Comparison of ENCODE assay signal across 11 mouse cellular contexts in genomic region chr11:96741995-96742394, GRCm38 (mm10). TPM values are rescaled to one million over a fixed set of nuclear protein-coding genes. Genes with fewer than 3 reads are reported as not detected.
A peak's percentile ranks its signal among the peaks of the same experiment; 100 is the strongest.
DNase-seq lines count a peak whose midpoint lies in the region; ATAC-seq lines count a peak whose summit lies in the region.
"Had no signal": no experiment of that assay in that cellular context is flagged by ENCODE, and none has a peak within 500 bp of the region (broad histone marks: within the 10 kb centered on the region; RNA-seq: fewer than 3 reads in every experiment).

No protein-coding gene starts in this region.

- H3K27ac ChIP-seq in limb, embryonic 12.5 days, result no peak overlapping the region
- no peak overlapping the region for H3K27ac ChIP-seq in limb, embryonic 10.5 days
- no peak overlapping the region for H3K27ac ChIP-seq in forebrain, embryonic 16.5 days (ENCODE audit: low read length)
- peak overlapping the region; percentile 62 for H3K27ac ChIP-seq in midbrain, embryonic 11.5 days (ENCODE audit: low read depth, low read length)
- no peak overlapping the region for H3K27ac ChIP-seq in liver, embryonic 12.5 days
- H3K27ac ChIP-seq: liver, embryonic 15.5 days; stomach, embryonic 15.5 days had no signal

- peaks cover 72% of the 10 kb centered on the region for H3K27me3 ChIP-seq in limb, embryonic 12.5 days
- peaks cover 77% of the 10 kb centered on the region for H3K27me3 ChIP-seq in limb, embryonic 10.5 days (ENCODE audit: low read depth, poor library complexity, severe bottlenecking)
- H3K27me3 ChIP-seq in forebrain, embryonic 16.5 days (replicated peaks; ENCODE audit: control insufficient read depth, insufficient read depth, low read length), result peaks cover 46% of the 10 kb centered on the region
- H3K27me3 ChIP-seq in midbrain, embryonic 11.5 days (ENCODE audit: control insufficient read depth, insufficient read depth, low read length), result no peaks in the 10 kb centered on the region
- peaks cover 39% of the 10 kb centered on the region for H3K27me3 ChIP-seq in liver, embryonic 12.5 days (replicated peaks)

- H3K4me1 ChIP-seq in limb, embryonic 12.5 days (replicated peaks), result peaks cover 7% of the 10 kb centered on the region
- H3K4me1 ChIP-seq in limb, embryonic 10.5 days, result peaks cover 34% of the 10 kb centered on the region
- H3K4me1 ChIP-seq in forebrain, embryonic 16.5 days (replicated peaks; ENCODE audit: control insufficient read depth, insufficient read depth, low read length), result peaks cover 23% of the 10 kb centered on the region
- peaks cover 44% of the 10 kb centered on the region for H3K4me1 ChIP-seq in midbrain, embryonic 11.5 days (ENCODE audit: control insufficient read depth, insufficient read depth, low read length)
- H3K4me1 ChIP-seq in liver, embryonic 12.5 days, result no peaks in the 10 kb centered on the region
- H3K4me1 ChIP-seq: liver, embryonic 15.5 days; stomach, embryonic 15.5 days had no signal

- no peak for DNase-seq in limb, embryonic 10.5 days (ENCODE audit: low spot score)
- peak; percentile 90 for DNase-seq in midbrain, embryonic 11.5 days (ENCODE audit: low spot score, missing footprints)
- peak; percentile 24 to 31 for DNase-seq in right cerebral cortex, postnatal 36 days (ENCODE audit: low spot score in 2 of 2)
- DNase-seq in kidney, adult 9 months, result no peak
- DNase-seq: gastrocnemius, postnatal 25 days had no signal

- H3K36me3 ChIP-seq in limb, embryonic 12.5 days, result no peaks in the 10 kb centered on the region
- H3K36me3 ChIP-seq in limb, embryonic 10.5 days, result no peaks in the 10 kb centered on the region
- no peaks in the 10 kb centered on the region for H3K36me3 ChIP-seq in forebrain, embryonic 16.5 days (ENCODE audit: control insufficient read depth, insufficient read depth)
- no peaks in the 10 kb centered on the region for H3K36me3 ChIP-seq in midbrain, embryonic 11.5 days (ENCODE audit: control insufficient read depth, insufficient read depth, low read length)
- no peaks in the 10 kb centered on the region for H3K36me3 ChIP-seq in liver, embryonic 12.5 days
- H3K36me3 ChIP-seq: liver, embryonic 15.5 days; stomach, embryonic 15.5 days had no signal

- no peak overlapping the region for H3K4me3 ChIP-seq in limb, embryonic 12.5 days (replicated peaks)
- H3K4me3 ChIP-seq in limb, embryonic 10.5 days, result no peak overlapping the region
- 0 out of 2 replicates have a peak overlapping the region, but pooled peaks have one; percentile 1 for H3K4me3 ChIP-seq in forebrain, embryonic 16.5 days (replicated peaks; ENCODE audit: low read length)
- H3K4me3 ChIP-seq in midbrain, embryonic 11.5 days (ENCODE audit: low read depth, low read length), result no peak overlapping the region
- no peak overlapping the region for H3K4me3 ChIP-seq in liver, embryonic 12.5 days
- H3K4me3 ChIP-seq: liver, embryonic 15.5 days; myocyte; stomach, embryonic 15.5 days had no signal

- peak overlapping the region; percentile 16; the same call in 1 of the 2 replicates for H3K4me2 ChIP-seq in limb, embryonic 12.5 days
- peak overlapping the region; percentile 40 for H3K4me2 ChIP-seq in forebrain, embryonic 16.5 days (ENCODE audit: low read length)
- H3K4me2 ChIP-seq in midbrain, embryonic 11.5 days, result peak overlapping the region; percentile 33
- no peak overlapping the region for H3K4me2 ChIP-seq in liver, embryonic 12.5 days
- H3K4me2 ChIP-seq: liver, embryonic 15.5 days; stomach, embryonic 15.5 days had no signal

- WGBS in limb, embryonic 12.5 days, result 15% methylated on average over 12 of the region's 12 CpGs
- WGBS in limb, embryonic 10.5 days, result 25% methylated on average over 12 of the region's 12 CpGs
- WGBS in forebrain, embryonic 16.5 days, result under 1% methylated on average over 12 of the region's 12 CpGs
- WGBS in midbrain, embryonic 11.5 days, result 12% methylated on average over 12 of the region's 12 CpGs
- WGBS in liver, embryonic 12.5 days (ENCODE audit: insufficient replicate concordance), result 45% methylated on average over 12 of the region's 12 CpGs

- H3K9me3 ChIP-seq in limb, embryonic 12.5 days, result no peaks in the 10 kb centered on the region
- H3K9me3 ChIP-seq in limb, embryonic 10.5 days (replicated peaks), result no peaks in the 10 kb centered on the region
- no peaks in the 10 kb centered on the region for H3K9me3 ChIP-seq in forebrain, embryonic 16.5 days (ENCODE audit: control insufficient read depth, low read length)
- no peaks in the 10 kb centered on the region for H3K9me3 ChIP-seq in midbrain, embryonic 11.5 days (ENCODE audit: control insufficient read depth, low read length)
- no peaks in the 10 kb centered on the region for H3K9me3 ChIP-seq in liver, embryonic 12.5 days (replicated peaks)
- H3K9me3 ChIP-seq: liver, embryonic 15.5 days; stomach, embryonic 15.5 days had no signal

- no peak overlapping the region for H3K9ac ChIP-seq in limb, embryonic 12.5 days (replicated peaks)
- no peak overlapping the region for H3K9ac ChIP-seq in forebrain, embryonic 16.5 days (replicated peaks; ENCODE audit: low read depth, low read length)
- H3K9ac ChIP-seq in midbrain, embryonic 11.5 days (ENCODE audit: low read length), result peak overlapping the region; percentile 18; the same call in 1 of the 2 replicates
- H3K9ac ChIP-seq in liver, embryonic 12.5 days, result no peak overlapping the region
- H3K9ac ChIP-seq: liver, embryonic 15.5 days; stomach, embryonic 15.5 days had no signal

- ATAC-seq in limb, embryonic 12.5 days (ENCODE audit: insufficient number of reproducible peaks, insufficient read depth, low FRiP score, low TSS enrichment, low read depth), result no peak
- ATAC-seq in forebrain, embryonic 16.5 days, result peak; percentile 47; the same call in 1 of the 2 replicates
- peak; percentile 71 for ATAC-seq in midbrain, embryonic 11.5 days (ENCODE audit: low FRiP score)
- ATAC-seq in liver, embryonic 12.5 days, result no peak

RNA-seq across cellular contexts. Expression of gene Snx11, which starts 35.4 kb away (rescaled TPM):
- polyA plus RNA-seq in limb, embryonic 12.5 days (2016; fragmentation: Nextera tagmentation; extraction: Ambion mirVana), result 21.1 and 21.2 TPM in 2 replicates
- polyA plus RNA-seq in limb, embryonic 10.5 days (2016; fragmentation: Nextera tagmentation; extraction: Ambion mirVana), result 21.4 and 22.0 TPM in 2 replicates
- polyA plus RNA-seq in forebrain, embryonic 16.5 days (2015; fragmentation: Nextera tagmentation; extraction: Ambion mirVana), result 43.1 and 44.1 TPM in 2 replicates
- polyA plus RNA-seq in midbrain, embryonic 11.5 days (2014; fragmentation: Nextera tagmentation; extraction: Ambion mirVana), result 15.3 and 18.8 TPM in 2 replicates
- polyA plus RNA-seq in liver, embryonic 12.5 days (2016; fragmentation: Nextera tagmentation; extraction: Ambion mirVana), result 14.3 and 14.4 TPM in 2 replicates

RNA-seq across cellular contexts. Expression of gene Cbx1, which starts 46.9 kb away (rescaled TPM):
- 184 and 189 TPM in 2 replicates for polyA plus RNA-seq in limb, embryonic 12.5 days (2016; fragmentation: Nextera tagmentation; extraction: Ambion mirVana)
- polyA plus RNA-seq in limb, embryonic 10.5 days (2016; fragmentation: Nextera tagmentation; extraction: Ambion mirVana), result 179 and 200 TPM in 2 replicates
- polyA plus RNA-seq in forebrain, embryonic 16.5 days (2015; fragmentation: Nextera tagmentation; extraction: Ambion mirVana), result 87.7 and 93.3 TPM in 2 replicates
- polyA plus RNA-seq in midbrain, embryonic 11.5 days (2014; fragmentation: Nextera tagmentation; extraction: Ambion mirVana), result 167 and 169 TPM in 2 replicates
- 51.6 and 52.4 TPM in 2 replicates for polyA plus RNA-seq in liver, embryonic 12.5 days (2016; fragmentation: Nextera tagmentation; extraction: Ambion mirVana)

Comparison
In these comparisons a context has a peak if more than half of its experiments do, and no peak if none do; other contexts are left out.
1. ATAC-seq: peak in forebrain, embryonic 16.5 days (single experiment) and midbrain, embryonic 11.5 days (single experiment); none in limb, embryonic 12.5 days (single experiment) and liver, embryonic 12.5 days (single experiment).
2. DNase-seq: peak in midbrain, embryonic 11.5 days (single experiment) and right cerebral cortex, postnatal 36 days (2 of 2); none in limb, embryonic 10.5 days (single experiment) and kidney, adult 9 months (single experiment).